Mouse (Mus musculus) splenic B cell, adult 2 months (primary cell): Measurements from ENCODE around the gene Sypl.

ENCODE experiments used
- DNase-seq: peaks from one replicate; pipeline ENCODE4 v3.0.0-alpha.2; 2011; ENCODE audit warnings: low read depth, low spot score
- H3K27me3 ChIP-seq: 2 replicates; pipeline ENCODE4 v1.6.1; 2012; ENCODE audit warnings: mild to moderate bottlenecking, low read length, moderate library complexity, mixed read lengths; ENCODE audit not compliant: control insufficient read depth, poor library complexity, insufficient read depth, severe bottlenecking
- H3K36me3 ChIP-seq: 2 replicates; pipeline ENCODE4 v1.6.1; 2012; ENCODE audit warnings: mild to moderate bottlenecking, low read length, moderate library complexity, mixed read lengths; ENCODE audit not compliant: control insufficient read depth, poor library complexity, insufficient read depth, severe bottlenecking

Sypl gene

GRCm38 (mm10) chr12:33027093-33027492 is 73.4 kb downstream of the Sypl start:
- Histone ChIP-seq H3K36me3 (no peaks in the 10 kb centered on the region), H3K27me3 (no peaks in the 10 kb centered on the region)
- peak; percentile 89 for DNase-seq

GRCm38 (mm10) chr12:33028109-33028691 is 74.5 kb downstream of the Sypl start:
- no peak for DNase-seq
- H3K27me3 ChIP-seq = no peaks in the 10 kb centered on the region
- H3K36me3 ChIP-seq = no peaks in the 10 kb centered on the region

GRCm38 (mm10) chr12:33028708-33029107 is 75.0 kb downstream of the Sypl start:
- Histone ChIP-seq H3K27me3 (no peaks in the 10 kb centered on the region), H3K36me3 (no peaks in the 10 kb centered on the region)
- no peak for DNase-seq
